In genomic region chr11:33733269-33733668, GRCm38 (mm10) we compare ENCODE assay signal across 9 mouse cellular contexts.
DNase-seq lines count a peak whose midpoint lies in the region; ATAC-seq and TF ChIP-seq lines count a peak whose summit lies in the region.
"Had no signal": no experiment of that assay in that cellular context is flagged by ENCODE, and none has a peak within 500 bp of the region (broad histone marks: within the 10 kb centered on the region; RNA-seq: fewer than 3 reads in every experiment).

No protein-coding gene starts in this region.

- no peaks in the 10 kb centered on the region for H3K36me3 ChIP-seq in kidney, embryonic 14.5 days (ENCODE audit: control insufficient read depth, insufficient read depth, low read length)
- H3K36me3 ChIP-seq in hindbrain, embryonic 12.5 days = no peaks in the 10 kb centered on the region
- H3K36me3 ChIP-seq in midbrain, embryonic 14.5 days (ENCODE audit: control insufficient read depth, insufficient read depth, low read length) = no peaks in the 10 kb centered on the region
- H3K36me3 ChIP-seq: liver, embryonic 15.5 days had no signal

- H3K9ac ChIP-seq in kidney, embryonic 14.5 days (ENCODE audit: low read depth, low read length) = no peak overlapping the region
- H3K9ac ChIP-seq in hindbrain, embryonic 12.5 days = no peak overlapping the region
- H3K9ac ChIP-seq in midbrain, embryonic 14.5 days (replicated peaks; ENCODE audit: low read length) = no peak overlapping the region
- H3K9ac ChIP-seq: liver, embryonic 15.5 days had no signal

- peak; percentile 9 for DNase-seq in kidney, adult 11 months
- DNase-seq in left cerebral cortex, adult 2 months (ENCODE audit: extremely low spot score in 1 of 2, low spot score in 2 of 2) = peak; percentile 76 to 83
- peak; percentile 93 for DNase-seq in midbrain, embryonic 14.5 days
- peak; percentile 85 for DNase-seq in testis, postnatal 10 days (ENCODE audit: low spot score)

- H3K4me2 ChIP-seq in kidney, embryonic 14.5 days (replicated peaks; ENCODE audit: low read depth, low read length) = no peak overlapping the region
- no peak overlapping the region for H3K4me2 ChIP-seq in hindbrain, embryonic 12.5 days (replicated peaks)
- no peak overlapping the region for H3K4me2 ChIP-seq in midbrain, embryonic 14.5 days (ENCODE audit: low read length)
- H3K4me2 ChIP-seq: liver, embryonic 15.5 days had no signal

- TF ChIP-seq CTCF in bone marrow macrophage, adult 2 months (IDR thresholded peaks at IDR 0.05; ENCODE audit: low read depth, low read length) = peak; percentile 68
- TF ChIP-seq CTCF in embryonic fibroblast, embryonic 13.5 days (IDR thresholded peaks at IDR 0.05; ENCODE audit: borderline replicate concordance, insufficient read depth, low read length) = peak; percentile 42; the same call in 1 of the 2 replicates
- TF ChIP-seq CTCF in left cerebral cortex, adult 2 months (IDR thresholded peaks at IDR 0.05) = peak; percentile 83

- H3K27me3 ChIP-seq in kidney, embryonic 14.5 days (ENCODE audit: control insufficient read depth, insufficient read depth, low read length) = no peaks in the 10 kb centered on the region
- H3K27me3 ChIP-seq in hindbrain, embryonic 12.5 days = peaks cover 11% of the 10 kb centered on the region; the same call in 1 of the 2 replicates
- no peaks in the 10 kb centered on the region for H3K27me3 ChIP-seq in midbrain, embryonic 14.5 days (ENCODE audit: control insufficient read depth, insufficient read depth, low read length)
- H3K27me3 ChIP-seq: liver, embryonic 15.5 days had no signal

- WGBS in kidney, embryonic 14.5 days = 4% methylated on average over 3 of the region's 3 CpGs
- whole genome bisulfite sequencing in hindbrain, embryonic 12.5 days = 6% methylated on average over 3 of the region's 3 CpGs
- WGBS in midbrain, embryonic 14.5 days = 6% methylated on average over 3 of the region's 3 CpGs

- no peak for ATAC-seq in kidney, embryonic 14.5 days (ENCODE audit: low FRiP score, low TSS enrichment)
- peak; percentile 20; the same call in 1 of the 2 replicates for ATAC-seq in hindbrain, embryonic 12.5 days (ENCODE audit: low FRiP score)
- ATAC-seq in midbrain, embryonic 14.5 days (ENCODE audit: low FRiP score, low TSS enrichment) = peak; percentile 34; the same call in 1 of the 2 replicates

- TF ChIP-seq POLR2A in bone marrow macrophage, adult 2 months (IDR thresholded peaks at IDR 0.05; ENCODE audit: borderline replicate concordance, low read depth, low read length) = no peak
- TF ChIP-seq POLR2A in embryonic fibroblast, embryonic 13.5 days (IDR thresholded peaks at IDR 0.05; ENCODE audit: low read depth, low read length) = no peak

- H3K4me3 ChIP-seq in kidney, embryonic 14.5 days (ENCODE audit: low read length) = no peak overlapping the region
- H3K4me3 ChIP-seq in bone marrow macrophage, adult 2 months (ENCODE audit: insufficient read depth, low read length) = no peak overlapping the region
- no peak overlapping the region for H3K4me3 ChIP-seq in embryonic fibroblast, embryonic 13.5 days (ENCODE audit: insufficient read depth, low read length)
- H3K4me3 ChIP-seq in hindbrain, embryonic 12.5 days = no peak overlapping the region
- H3K4me3 ChIP-seq in left cerebral cortex, adult 2 months = no peak overlapping the region
- no peak overlapping the region for H3K4me3 ChIP-seq in midbrain, embryonic 14.5 days (replicated peaks; ENCODE audit: low read depth, low read length)
- H3K4me3 ChIP-seq: liver, embryonic 15.5 days had no signal

- no peak overlapping the region for H3K27ac ChIP-seq in kidney, embryonic 14.5 days (ENCODE audit: low read depth, low read length)
- H3K27ac ChIP-seq in bone marrow macrophage, adult 2 months (ENCODE audit: insufficient read depth, low read depth, low read length) = no peak overlapping the region
- no peak overlapping the region for H3K27ac ChIP-seq in embryonic fibroblast, embryonic 13.5 days (ENCODE audit: insufficient read depth, low read length)
- H3K27ac ChIP-seq in hindbrain, embryonic 12.5 days = no peak overlapping the region
- no peak overlapping the region for H3K27ac ChIP-seq in left cerebral cortex, adult 2 months
- no peak overlapping the region for H3K27ac ChIP-seq in midbrain, embryonic 14.5 days (replicated peaks; ENCODE audit: low read depth, low read length)
- H3K27ac ChIP-seq: liver, embryonic 15.5 days had no signal

- intact Hi-C loops in left cerebral cortex, adult 2 months (cut with DNase I) = loop anchor here (1.0 to 5.0 kb wide), 4 partner anchors 109 to 479 kb away; no protein-coding TSS in a partner anchor

- no peaks in the 10 kb centered on the region for H3K9me3 ChIP-seq in kidney, embryonic 14.5 days (ENCODE audit: control insufficient read depth, low read length)
- no peaks in the 10 kb centered on the region for H3K9me3 ChIP-seq in hindbrain, embryonic 12.5 days (replicated peaks)
- no peaks in the 10 kb centered on the region for H3K9me3 ChIP-seq in midbrain, embryonic 14.5 days (ENCODE audit: control insufficient read depth, low read length)
- H3K9me3 ChIP-seq: liver, embryonic 15.5 days had no signal

- H3K4me1 ChIP-seq in kidney, embryonic 14.5 days (ENCODE audit: control insufficient read depth, insufficient read depth, low read length) = no peaks in the 10 kb centered on the region
- H3K4me1 ChIP-seq in bone marrow macrophage, adult 2 months (ENCODE audit: control insufficient read depth, insufficient read depth, low read length) = no peaks in the 10 kb centered on the region
- no peaks in the 10 kb centered on the region for H3K4me1 ChIP-seq in embryonic fibroblast, embryonic 13.5 days (ENCODE audit: control insufficient read depth, insufficient read depth, low read length)
- no peaks in the 10 kb centered on the region for H3K4me1 ChIP-seq in hindbrain, embryonic 12.5 days
- H3K4me1 ChIP-seq in midbrain, embryonic 14.5 days (ENCODE audit: control insufficient read depth, insufficient read depth, low read length) = no peaks in the 10 kb centered on the region
- H3K4me1 ChIP-seq: liver, embryonic 15.5 days had no signal

Comparison
In these comparisons a context has a peak if more than half of its experiments do, and no peak if none do; other contexts are left out.
1. DNase-seq: peak in every context shown above with its lines; median percentile 93 in midbrain, embryonic 14.5 days; 85 in testis, postnatal 10 days; 80 in left cerebral cortex, adult 2 months; 9 in kidney, adult 11 months.